Mouse (Mus musculus): ENCODE results near the gene Tk1.

The Tk1 gene

GRCm38 (mm10) chr11:117772352-117772751 lies 53.5 kb downstream of the Tk1 start:
- DNase-seq (ENCODE audit: low read depth in 1 of 2, low spot score in 2 of 2): no peak

- no peak for DNase-seq (ENCODE audit: low read depth in 1 of 2, low spot score in 2 of 2)
Measured at GRCm38 (mm10) chr11:117770407-117770806, 55.5 kb downstream of the Tk1 start.

- DNase-seq (ENCODE audit: low read depth in 1 of 2, low spot score in 2 of 2): no peak
Measured at GRCm38 (mm10) chr11:117769683-117770047, 56.2 kb downstream of the Tk1 start.

GRCm38 (mm10) chr11:117768725-117769682 lies 56.9 kb downstream of the Tk1 start:
- no peak for DNase-seq (ENCODE audit: low read depth in 1 of 2, low spot score in 2 of 2)

GRCm38 (mm10) chr11:117766275-117766674 lies 59.6 kb downstream of the Tk1 start:
- no peak for DNase-seq (ENCODE audit: low read depth in 1 of 2, low spot score in 2 of 2)
